Mouse (Mus musculus) C2C12 (cell line): ENCODE results near the gene Atxn7l1. TPM values are rescaled to one million over a fixed set of nuclear protein-coding genes. Genes with fewer than 3 reads are reported as not detected.

Source experiments
- H3K27me3 ChIP-seq: one replicate; pipeline ENCODE4 v1.6.1; 2011; ENCODE audit not compliant: control insufficient read depth, insufficient read depth, insufficient read length
- H3K36me3 ChIP-seq: one replicate; pipeline ENCODE4 v1.6.1; 2011; ENCODE audit not compliant: control insufficient read depth, insufficient read depth
- H3K4me3 ChIP-seq: one replicate; pipeline ENCODE4 v1.5.1; 2011; ENCODE audit warnings: mild to moderate bottlenecking, control low read depth; ENCODE audit not compliant: poor library complexity, insufficient read depth, severe bottlenecking
- H3K79me2 ChIP-seq: one replicate; pipeline ENCODE4 v1.6.1; 2011; ENCODE audit not compliant: control insufficient read depth, insufficient read depth
- H3K79me3 ChIP-seq: one replicate; pipeline ENCODE4 v1.6.1; 2011; ENCODE audit warnings: low read depth, control low read depth
- H3ac ChIP-seq: one replicate; pipeline ENCODE3; 2011; ENCODE audit warnings: low read depth; ENCODE audit not compliant: control insufficient read depth, insufficient read length
- CEBPB ChIP-seq: IDR thresholded peaks from one replicate; pipeline ENCODE4 v1.6.1; 2011; ENCODE audit warnings: low read depth, mild to moderate bottlenecking, control low read depth, moderate library complexity
- CTCF ChIP-seq: IDR thresholded peaks from one replicate; pipeline ENCODE4 v1.5.1; 2011; ENCODE audit not compliant: control insufficient read depth, insufficient read depth, insufficient read length
- FOSL1 ChIP-seq: IDR thresholded peaks from one replicate; pipeline ENCODE4 v1.8.0; 2011; ENCODE audit warnings: mild to moderate bottlenecking, low read length; ENCODE audit not compliant: poor library complexity, insufficient read depth, severe bottlenecking
- MAX ChIP-seq: IDR thresholded peaks from one replicate; pipeline ENCODE4 v1.6.1; 2011; ENCODE audit warnings: mild to moderate bottlenecking, control low read depth
- MYOD1 ChIP-seq: IDR thresholded peaks from one replicate; pipeline ENCODE4 v1.6.1; 2011; ENCODE audit warnings: low read depth; ENCODE audit not compliant: control insufficient read depth, insufficient read length
- MYOG ChIP-seq: IDR thresholded peaks from one replicate; pipeline ENCODE4 v1.6.1; 2011; ENCODE audit not compliant: control insufficient read depth, insufficient read length; ENCODE audit errors: extremely low read depth
- USF1 ChIP-seq: IDR thresholded peaks from one replicate; pipeline ENCODE4 v1.6.1; 2011; ENCODE audit warnings: low read depth, mild to moderate bottlenecking, control low read depth, moderate library complexity
- polyA plus RNA-seq: library from polyadenylated mRNA; unstranded; fragments of >200 nt; fragmentation: generic; extraction: Trizol; gene quantifications from one replicate; pipeline ENCODE4 v1.2.1, GENCODE M21; 2012; ENCODE audit warnings: missing spikeins

The Atxn7l1 gene
- polyA plus RNA-seq, 1 experiment = 14.6 TPM

- H3K79me2 ChIP-seq = peaks cover 58% of the 10 kb centered on the region
- TF ChIP-seq MAX (no peak), MYOG (no peak), CTCF (no peak), MYOD1 (no peak), FOSL1 (no peak), CEBPB (no peak), USF1 (no peak)
- peaks cover 11% of the 10 kb centered on the region for H3K36me3 ChIP-seq
- H3K4me3 ChIP-seq = no peak overlapping the region
- H3ac ChIP-seq = no peak overlapping the region
- no peaks in the 10 kb centered on the region for H3K27me3 ChIP-seq
- H3K79me3 ChIP-seq = peaks cover 21% of the 10 kb centered on the region
These were observed 20.1 kb downstream of the Atxn7l1 start for GRCm38 (mm10) chr12:33167545-33167944.

GRCm38 (mm10) chr12:33168491-33168890 lies 21.0 kb downstream of the Atxn7l1 start:
- H3K27me3 ChIP-seq = no peaks in the 10 kb centered on the region
- H3K79me3 ChIP-seq = peaks cover 23% of the 10 kb centered on the region
- H3ac ChIP-seq = no peak overlapping the region
- H3K79me2 ChIP-seq = peaks cover 67% of the 10 kb centered on the region
- no peak for TF ChIP-seq CEBPB
- TF ChIP-seq MYOG = no peak
- no peak for TF ChIP-seq USF1
- TF ChIP-seq FOSL1 = no peak
- TF ChIP-seq CTCF = no peak
- no peak for TF ChIP-seq MYOD1
- no peak overlapping the region for H3K4me3 ChIP-seq
- peaks cover 11% of the 10 kb centered on the region for H3K36me3 ChIP-seq

- Histone ChIP-seq H3K27me3 (no peaks in the 10 kb centered on the region), H3ac (no peak overlapping the region), H3K79me3 (peaks cover 20% of the 10 kb centered on the region), H3K79me2 (peaks cover 82% of the 10 kb centered on the region), H3K4me3 (no peak overlapping the region), H3K36me3 (peaks cover 14% of the 10 kb centered on the region)
- TF ChIP-seq CTCF = no peak
- no peak for TF ChIP-seq CEBPB
- no peak for TF ChIP-seq USF1
These were observed 22.4 kb downstream of the Atxn7l1 start for GRCm38 (mm10) chr12:33169777-33170494.

GRCm38 (mm10) chr12:33170822-33171221 lies 23.3 kb downstream of the Atxn7l1 start:
- Histone ChIP-seq H3K27me3 (no peaks in the 10 kb centered on the region), H3ac (no peak overlapping the region), H3K79me2 (peaks cover 82% of the 10 kb centered on the region), H3K4me3 (no peak overlapping the region), H3K79me3 (peaks cover 20% of the 10 kb centered on the region), H3K36me3 (peaks cover 14% of the 10 kb centered on the region)
- TF ChIP-seq MYOD1 (no peak), MYOG (no peak), MAX (no peak), CEBPB (no peak), FOSL1 (no peak), USF1 (no peak), CTCF (no peak)

- H3K27me3 ChIP-seq = no peaks in the 10 kb centered on the region
- H3K79me3 ChIP-seq = peaks cover 24% of the 10 kb centered on the region
- no peak overlapping the region for H3ac ChIP-seq
- H3K36me3 ChIP-seq = peaks cover 14% of the 10 kb centered on the region
- peaks cover 84% of the 10 kb centered on the region for H3K79me2 ChIP-seq
- no peak overlapping the region for H3K4me3 ChIP-seq
- no peak for TF ChIP-seq CEBPB
- TF ChIP-seq MAX = no peak
- no peak for TF ChIP-seq MYOG
- TF ChIP-seq MYOD1 = no peak
- no peak for TF ChIP-seq FOSL1
- no peak for TF ChIP-seq CTCF
- TF ChIP-seq USF1 = no peak
These were observed 25.4 kb downstream of the Atxn7l1 start for GRCm38 (mm10) chr12:33172926-33173325.

GRCm38 (mm10) chr12:33173720-33174141 lies 26.2 kb downstream of the Atxn7l1 start:
- H3K79me3 ChIP-seq = peaks cover 30% of the 10 kb centered on the region
- TF ChIP-seq MYOG (no peak), USF1 (no peak), MYOD1 (no peak), CEBPB (no peak), FOSL1 (no peak), CTCF (no peak), MAX (no peak)
- H3K4me3 ChIP-seq = no peak overlapping the region
- H3K79me2 ChIP-seq = peaks cover 91% of the 10 kb centered on the region
- H3K36me3 ChIP-seq = peaks cover 14% of the 10 kb centered on the region
- H3K27me3 ChIP-seq = no peaks in the 10 kb centered on the region
- H3ac ChIP-seq = no peak overlapping the region
